Mouse (Mus musculus) liver, postnatal 0 days (tissue): ENCODE measurements around the gene Myocd. TPM values are rescaled to one million over a fixed set of nuclear protein-coding genes. Genes with fewer than 3 reads are reported as not detected.

Experiments used
- ATAC-seq: fragments of 200-750 bp; cut with Nextera tagmentation; 2 replicates; pipeline ENCODE4 v1.8.0; 2017; ENCODE audit warnings: mild to moderate bottlenecking, moderate library complexity
- DNase-seq: peaks from one replicate; pipeline ENCODE4 v3.0.0-alpha.2; 2016
- H3K27ac ChIP-seq: fragments of 300-500 bp; sonication (generic); 2 replicates; pipeline ENCODE4 v1.5.1; 2014; ENCODE audit warnings: antibody characterized with exemption, moderate library complexity, mild to moderate bottlenecking, low read depth
- H3K27me3 ChIP-seq: fragments of 300-500 bp; sonication (generic); 2 replicates; pipeline ENCODE4 v1.6.1; 2014; ENCODE audit warnings: low read length, control low read depth, mixed read lengths; ENCODE audit not compliant: insufficient read depth
- H3K36me3 ChIP-seq: fragments of 300-500 bp; sonication (generic); replicated peaks from 2 replicates; pipeline ENCODE4 v1.6.1; 2014; ENCODE audit warnings: mild to moderate bottlenecking, control low read depth, low read length, moderate library complexity, mixed read lengths; ENCODE audit not compliant: insufficient read depth
- H3K4me1 ChIP-seq: fragments of 300-500 bp; sonication (generic); 2 replicates; pipeline ENCODE4 v1.6.1; 2014; ENCODE audit warnings: antibody characterized with exemption, mild to moderate bottlenecking, control low read depth; ENCODE audit not compliant: insufficient read depth
- H3K4me2 ChIP-seq: fragments of 300-500 bp; sonication (generic); 2 replicates; pipeline ENCODE4 v1.6.1; 2014; ENCODE audit warnings: low read depth, mild to moderate bottlenecking, low read length, moderate library complexity, mixed read lengths
- H3K4me3 ChIP-seq: fragments of 300-500 bp; sonication (generic); 2 replicates; pipeline ENCODE4 v1.5.1; 2014; ENCODE audit warnings: low read depth, low read length
- H3K9ac ChIP-seq: fragments of 300-500 bp; sonication (generic); replicated peaks from 2 replicates; pipeline ENCODE4 v1.6.1; 2014; ENCODE audit warnings: mild to moderate bottlenecking, moderate library complexity
- H3K9me3 ChIP-seq: fragments of 300-500 bp; sonication (generic); 2 replicates; pipeline ENCODE4 v1.6.1; 2016; ENCODE audit warnings: mild to moderate bottlenecking, control low read depth, low read length, mixed read lengths
- CTCF ChIP-seq: sonication (generic); IDR thresholded peaks from 2 replicates; pipeline ENCODE4 v1.5.1; 2016; ENCODE audit warnings: antibody characterized with exemption, low read depth
- EP300 ChIP-seq: IDR thresholded peaks from 2 replicates; pipeline ENCODE4 v1.6.1; 2016; ENCODE audit warnings: antibody characterized with exemption, low read depth, mild to moderate bottlenecking
- WGBS: fragments of 180-500 bp; shearing (Covaris S2); extraction: QIAGEN DNeasy Blood & Tissue Kit; methylation state at CpG from one replicate; pipeline ENCODE4 v1.1.7; 2014; ENCODE audit not compliant: insufficient replicate concordance; 5-methylcytosine and 5-hydroxymethylcytosine counted together
- polyA plus RNA-seq: library from polyadenylated mRNA; unstranded; fragments of >200 nt; fragmentation: Nextera tagmentation; extraction: Ambion mirVana; gene quantifications from 2 replicates; pipeline ENCODE4 v1.2.1, GENCODE M21; 2015

Gene Myocd
- polyA plus RNA-seq, 1 experiment from 2014 or later, result 0.28 TPM

- ATAC-seq (no peak), DNase-seq (no peak)
- WGBS, result 81% methylated on average over 4 of the region's 4 CpGs
- no peak overlapping the region for H3K4me2 ChIP-seq
- H3K4me1 ChIP-seq, result no peaks in the 10 kb centered on the region
- no peaks in the 10 kb centered on the region for H3K9me3 ChIP-seq
- no peak overlapping the region for H3K4me3 ChIP-seq
- H3K36me3 ChIP-seq, result no peaks in the 10 kb centered on the region
- no peaks in the 10 kb centered on the region for H3K27me3 ChIP-seq
- no peak for TF ChIP-seq EP300
- TF ChIP-seq CTCF, result no peak
- no peak overlapping the region for H3K27ac ChIP-seq
- no peak overlapping the region for H3K9ac ChIP-seq
Measured at GRCm38 (mm10) chr11:65231771-65232170, 38.0 kb downstream of the Myocd start.

GRCm38 (mm10) chr11:65226766-65227165 is 43.0 kb downstream of the Myocd start:
- H3K27me3 ChIP-seq, result no peaks in the 10 kb centered on the region
- no peak overlapping the region for H3K4me2 ChIP-seq
- 58% methylated on average over 10 of the region's 10 CpGs for WGBS
- H3K36me3 ChIP-seq, result no peaks in the 10 kb centered on the region
- H3K4me1 ChIP-seq, result no peaks in the 10 kb centered on the region
- H3K9ac ChIP-seq, result no peak overlapping the region
- no peak for DNase-seq
- ATAC-seq, result no peak
- H3K4me3 ChIP-seq, result no peak overlapping the region
- H3K27ac ChIP-seq, result no peak overlapping the region
- TF ChIP-seq CTCF (no peak), EP300 (no peak)
- H3K9me3 ChIP-seq, result no peaks in the 10 kb centered on the region

- no peak overlapping the region for H3K4me2 ChIP-seq
- no peak for TF ChIP-seq EP300
- no peak for TF ChIP-seq CTCF
- ATAC-seq (no peak), DNase-seq (no peak)
- H3K4me3 ChIP-seq, result no peak overlapping the region
- no peaks in the 10 kb centered on the region for H3K9me3 ChIP-seq
- H3K9ac ChIP-seq, result no peak overlapping the region
- H3K4me1 ChIP-seq, result no peaks in the 10 kb centered on the region
- no peaks in the 10 kb centered on the region for H3K36me3 ChIP-seq
- 60% methylated on average over 9 of the region's 9 CpGs for WGBS
- no peaks in the 10 kb centered on the region for H3K27me3 ChIP-seq
- H3K27ac ChIP-seq, result no peak overlapping the region
Measured at GRCm38 (mm10) chr11:65214954-65215629, 54.7 kb downstream of the Myocd start.

- no peak overlapping the region for H3K9ac ChIP-seq
- TF ChIP-seq CTCF, result no peak
- no peak for TF ChIP-seq EP300
- H3K4me3 ChIP-seq, result no peak overlapping the region
- 82% methylated on average over 2 of the region's 2 CpGs for WGBS
- no peaks in the 10 kb centered on the region for H3K9me3 ChIP-seq
- no peak overlapping the region for H3K27ac ChIP-seq
- H3K27me3 ChIP-seq, result no peaks in the 10 kb centered on the region
- DNase-seq (no peak), ATAC-seq (no peak)
- no peak overlapping the region for H3K4me2 ChIP-seq
- H3K4me1 ChIP-seq, result no peaks in the 10 kb centered on the region
- no peaks in the 10 kb centered on the region for H3K36me3 ChIP-seq
Measured at GRCm38 (mm10) chr11:65213806-65214205, 56.0 kb downstream of the Myocd start.

- ATAC-seq, result no peak
- no peak overlapping the region for H3K27ac ChIP-seq
- 45% methylated on average over 6 of the region's 6 CpGs for WGBS
Measured at GRCm38 (mm10) chr11:65211701-65212100, 58.1 kb downstream of the Myocd start.

GRCm38 (mm10) chr11:65209441-65209840 is 60.3 kb downstream of the Myocd start:
- Histone ChIP-seq H3K36me3 (no peaks in the 10 kb centered on the region), H3K9ac (no peak overlapping the region), H3K4me3 (no peak overlapping the region), H3K4me2 (no peak overlapping the region), H3K9me3 (no peaks in the 10 kb centered on the region), H3K27me3 (no peaks in the 10 kb centered on the region), H3K4me1 (no peaks in the 10 kb centered on the region), H3K27ac (no peak overlapping the region)
- ATAC-seq, result no peak
- 43% methylated on average over 6 of the region's 6 CpGs for WGBS
- TF ChIP-seq CTCF (no peak), EP300 (no peak)
- no peak for DNase-seq

More at GRCm38 (mm10) chr11:65211701-65212100, 58.1 kb downstream of the Myocd start:
- Histone ChIP-seq H3K4me1 (no peaks in the 10 kb centered on the region), H3K9me3 (no peaks in the 10 kb centered on the region), H3K27me3 (no peaks in the 10 kb centered on the region), H3K4me3 (no peak overlapping the region), H3K9ac (no peak overlapping the region), H3K36me3 (no peaks in the 10 kb centered on the region), H3K4me2 (no peak overlapping the region)
- DNase-seq, result no peak
- no peak for TF ChIP-seq CTCF
- TF ChIP-seq EP300, result no peak
